Mouse (Mus musculus) forebrain, embryonic 10.5 days (tissue): ENCODE results near the gene Vcam1. TPM values are rescaled to one million over a fixed set of nuclear protein-coding genes. Genes with fewer than 3 reads are reported as not detected.

Experiments used
- DNase-seq: peaks from one replicate; pipeline ENCODE4 v3.0.0-alpha.2; 2017; ENCODE audit warnings: low spot score; ENCODE audit errors: extremely low spot score
- H3K27ac ChIP-seq: fragments of 300-500 bp; sonication (generic); 2 replicates; pipeline ENCODE4 v1.5.1; 2016; ENCODE audit warnings: mild to moderate bottlenecking
- H3K27me3 ChIP-seq: fragments of 300-500 bp; sonication (generic); 2 replicates; pipeline ENCODE4 v1.6.1; 2016; ENCODE audit warnings: mild to moderate bottlenecking; ENCODE audit not compliant: poor library complexity, severe bottlenecking
- H3K36me3 ChIP-seq: fragments of 300-500 bp; sonication (generic); replicated peaks from 2 replicates; pipeline ENCODE4 v1.6.1; 2016; ENCODE audit warnings: mild to moderate bottlenecking, moderate library complexity
- H3K4me1 ChIP-seq: fragments of 300-500 bp; sonication (generic); 2 replicates; pipeline ENCODE4 v1.6.1; 2016
- H3K4me3 ChIP-seq: fragments of 300-500 bp; sonication (generic); 2 replicates; pipeline ENCODE4 v1.5.1; 2016; ENCODE audit warnings: mild to moderate bottlenecking, moderate library complexity
- H3K9me3 ChIP-seq: fragments of 300-500 bp; sonication (generic); 2 replicates; pipeline ENCODE4 v1.6.1; 2016; ENCODE audit warnings: mild to moderate bottlenecking, moderate library complexity
- WGBS: fragments of 180-500 bp; shearing (Covaris S2); methylation state at CpG from one replicate; pipeline ENCODE4 v1.1.7; 2016; 5-methylcytosine and 5-hydroxymethylcytosine counted together
- polyA plus RNA-seq: library from polyadenylated mRNA; unstranded; fragments of >200 nt; fragmentation: Nextera tagmentation; extraction: Ambion mirVana; gene quantifications from 2 replicates; pipeline ENCODE4 v1.2.1, GENCODE M21; 2016

Vcam1 gene
- polyA plus RNA-seq, 1 experiment from 2014 or later, result 20.6 TPM

DNA sequence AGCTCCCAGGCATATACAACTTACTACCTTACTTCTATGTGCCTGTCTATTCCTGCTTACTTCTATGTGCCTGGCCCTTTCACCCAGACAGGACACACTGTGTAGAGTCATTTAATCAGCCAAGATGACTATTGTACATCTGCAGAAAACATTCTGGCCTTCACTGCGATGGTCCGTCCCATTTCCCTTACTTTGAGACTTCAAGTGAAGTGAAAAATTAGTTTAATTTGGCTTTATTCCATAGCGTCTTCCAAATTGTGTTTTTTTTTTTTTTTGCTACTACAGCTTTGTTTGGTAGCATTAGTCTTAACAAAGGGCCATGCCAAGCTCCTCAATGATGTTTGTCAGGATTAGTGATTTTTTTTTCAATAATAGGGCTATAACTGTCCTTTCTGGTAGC lies 33.6 kb downstream of the Vcam1 start:
- 89% methylated on average over 3 of the region's 3 CpGs for WGBS
- H3K27ac ChIP-seq, result no peak overlapping the region
- H3K4me1 ChIP-seq, result no peaks in the 10 kb centered on the region
- no peaks in the 10 kb centered on the region for H3K27me3 ChIP-seq
- no peaks in the 10 kb centered on the region for H3K36me3 ChIP-seq
- no peak overlapping the region for H3K4me3 ChIP-seq
- H3K9me3 ChIP-seq, result 0 out of 2 replicates have a peak, but pooled peaks cover 4% of the 10 kb centered on the region
- DNase-seq, result no peak

GRCm38 (mm10) chr3:116095312-116095711 lies 34.2 kb downstream of the Vcam1 start:
- WGBS, result 89% methylated on average over 4 of the region's 4 CpGs
- Histone ChIP-seq H3K4me3 (no peak overlapping the region), H3K27me3 (no peaks in the 10 kb centered on the region), H3K9me3 (0 out of 2 replicates have a peak, but pooled peaks cover 4% of the 10 kb centered on the region), H3K27ac (no peak overlapping the region), H3K36me3 (no peaks in the 10 kb centered on the region), H3K4me1 (no peaks in the 10 kb centered on the region)
- DNase-seq, result no peak

- Histone ChIP-seq H3K9me3 (0 out of 2 replicates have a peak, but pooled peaks cover 4% of the 10 kb centered on the region), H3K4me1 (no peaks in the 10 kb centered on the region), H3K27ac (no peak overlapping the region), H3K36me3 (no peaks in the 10 kb centered on the region), H3K4me3 (no peak overlapping the region), H3K27me3 (no peaks in the 10 kb centered on the region)
- DNase-seq, result no peak
- WGBS, result 83% methylated on average over 1 of the region's 1 CpGs
These were observed 34.6 kb downstream of the Vcam1 start for GRCm38 (mm10) chr3:116094886-116095285.

- WGBS, result 90% methylated on average over 2 of the region's 2 CpGs
- H3K27me3 ChIP-seq, result no peaks in the 10 kb centered on the region
- H3K27ac ChIP-seq, result no peak overlapping the region
- H3K4me3 ChIP-seq, result no peak overlapping the region
- H3K9me3 ChIP-seq, result 0 out of 2 replicates have a peak, but pooled peaks cover 4% of the 10 kb centered on the region
- no peaks in the 10 kb centered on the region for H3K36me3 ChIP-seq
- no peaks in the 10 kb centered on the region for H3K4me1 ChIP-seq
- no peak for DNase-seq
These were observed 35.2 kb downstream of the Vcam1 start for GRCm38 (mm10) chr3:116094288-116094687.

DNA sequence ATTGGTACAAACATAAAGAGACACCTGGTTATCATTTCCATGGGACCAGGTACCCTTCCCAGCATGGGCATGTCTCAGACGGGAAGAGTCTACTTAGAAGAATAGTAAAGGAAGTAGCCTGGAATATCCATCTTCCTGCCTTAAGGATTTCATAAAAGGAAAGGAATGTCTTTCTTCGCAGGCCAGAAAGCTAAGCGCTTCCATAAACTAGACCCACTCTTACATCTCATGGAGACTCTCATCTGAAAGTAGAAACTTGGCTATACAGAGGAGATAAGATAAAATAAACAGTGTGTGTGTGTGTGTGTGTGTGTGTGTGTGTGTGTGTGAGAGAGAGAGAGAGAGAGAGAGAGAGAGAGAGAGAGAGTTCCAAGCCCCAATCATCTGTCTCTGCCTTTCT lies 36.9 kb downstream of the Vcam1 start:
- Histone ChIP-seq H3K27me3 (no peaks in the 10 kb centered on the region), H3K9me3 (peaks cover 10% of the 10 kb centered on the region; the same call in 1 of the 2 replicates), H3K4me1 (no peaks in the 10 kb centered on the region), H3K36me3 (no peaks in the 10 kb centered on the region), H3K27ac (no peak overlapping the region), H3K4me3 (no peak overlapping the region)
- no peak for DNase-seq
- WGBS, result 95% methylated on average over 3 of the region's 3 CpGs

DNA sequence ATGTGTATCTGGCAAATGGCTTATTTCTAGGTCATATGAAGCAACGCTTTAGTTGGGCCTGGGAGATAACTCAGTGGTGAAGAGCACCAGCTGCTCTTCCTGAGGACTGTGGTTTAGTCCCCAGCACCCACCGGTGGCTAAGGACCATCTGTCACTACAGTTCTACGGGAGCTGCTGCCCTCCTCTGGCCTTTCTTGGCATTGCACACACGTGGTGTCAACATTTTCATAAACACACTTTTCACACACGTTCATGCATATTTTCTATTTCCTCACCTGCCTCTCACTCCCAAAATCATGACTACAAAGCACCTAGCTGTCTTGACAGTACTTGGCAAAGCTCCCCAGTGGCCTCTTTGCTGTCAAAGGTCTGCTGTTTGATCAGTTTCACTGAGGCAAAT lies 37.8 kb downstream of the Vcam1 start:
- Histone ChIP-seq H3K36me3 (no peaks in the 10 kb centered on the region), H3K27ac (no peak overlapping the region), H3K4me1 (no peaks in the 10 kb centered on the region), H3K27me3 (no peaks in the 10 kb centered on the region), H3K9me3 (peaks cover 10% of the 10 kb centered on the region; the same call in 1 of the 2 replicates), H3K4me3 (no peak overlapping the region)
- DNase-seq, result no peak
- 94% methylated on average over 5 of the region's 5 CpGs for WGBS

- WGBS, result 90% methylated on average over 4 of the region's 4 CpGs
- Histone ChIP-seq H3K4me3 (no peak overlapping the region), H3K4me1 (no peaks in the 10 kb centered on the region), H3K36me3 (no peaks in the 10 kb centered on the region), H3K27me3 (no peaks in the 10 kb centered on the region), H3K9me3 (peaks cover 6% of the 10 kb centered on the region; the same call in 1 of the 2 replicates), H3K27ac (no peak overlapping the region)
- no peak for DNase-seq
These were observed 43.5 kb downstream of the Vcam1 start for GRCm38 (mm10) chr3:116085962-116086361.

DNA sequence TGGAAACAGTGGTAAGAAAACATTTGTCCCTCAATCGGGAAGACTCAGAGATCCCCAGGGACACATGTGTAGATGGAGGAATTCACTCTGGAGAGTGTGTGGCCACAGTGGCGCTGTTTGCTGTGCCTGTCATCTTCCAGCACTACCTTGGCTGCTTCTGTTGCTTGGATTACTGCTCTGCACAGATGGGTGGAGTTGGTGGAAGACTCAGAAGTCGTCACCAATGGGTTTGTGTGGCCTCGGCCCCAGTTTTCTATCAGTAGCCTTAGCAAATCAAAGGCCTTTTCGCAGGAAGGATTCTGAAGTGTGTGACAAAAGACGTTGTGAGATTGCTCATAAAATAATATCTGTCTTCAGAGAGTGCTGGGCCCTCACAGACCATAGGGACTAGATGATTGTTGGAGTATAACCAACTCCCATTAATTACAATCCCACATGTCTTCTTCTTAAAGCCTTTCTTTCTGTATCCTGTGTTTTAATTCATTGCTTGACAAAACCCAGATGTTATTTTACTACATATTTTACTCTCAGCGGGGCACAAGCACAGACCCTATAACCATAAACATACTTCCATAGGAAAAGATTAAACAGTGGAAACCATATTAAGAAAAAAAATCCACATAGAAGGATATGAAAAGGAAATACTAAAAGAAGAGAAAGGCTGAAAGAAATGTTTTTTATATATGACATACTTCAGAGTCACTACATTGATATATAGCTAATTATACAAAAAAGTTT lies 48.4 kb downstream of the Vcam1 start:
- no peak overlapping the region for H3K27ac ChIP-seq
- 83% methylated on average over 7 of the region's 7 CpGs for WGBS

DNA sequence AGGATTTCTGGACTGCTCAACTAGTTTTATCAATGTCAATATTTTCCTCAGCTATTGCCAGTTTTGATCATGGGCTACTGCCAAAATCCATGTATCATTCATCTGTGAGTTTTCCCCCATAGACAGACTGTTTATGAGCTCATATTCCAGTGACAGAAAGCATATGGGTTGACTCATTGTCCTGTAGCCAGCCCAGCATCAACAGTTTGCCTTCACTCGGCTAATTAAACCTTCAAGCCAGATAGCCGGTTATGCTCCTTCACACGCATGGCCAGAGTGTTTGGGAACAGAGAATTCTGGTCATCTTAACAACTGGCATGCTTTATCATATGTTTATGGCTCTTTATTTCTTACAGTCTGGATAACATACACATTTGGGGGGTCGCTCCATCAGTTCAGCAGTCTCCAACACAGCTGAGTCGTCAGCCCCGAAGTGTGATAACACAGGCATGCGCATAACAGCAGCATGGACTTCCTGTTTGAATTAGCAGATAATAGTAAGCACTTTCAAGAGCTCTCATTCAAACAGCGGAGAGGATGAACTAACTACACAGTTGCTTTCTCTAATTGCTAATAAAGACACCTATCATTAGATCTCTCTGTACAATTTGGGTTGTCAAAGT lies 49.2 kb downstream of the Vcam1 start:
- 87% methylated on average over 8 of the region's 8 CpGs for WGBS
- no peaks in the 10 kb centered on the region for H3K4me1 ChIP-seq

More for the DNA sequence above, 48.4 kb downstream of the Vcam1 start:
- no peak overlapping the region for H3K4me3 ChIP-seq
- H3K27me3 ChIP-seq, result no peaks in the 10 kb centered on the region
- H3K36me3 ChIP-seq, result no peaks in the 10 kb centered on the region
- DNase-seq, result no peak
- H3K4me1 ChIP-seq, result no peaks in the 10 kb centered on the region
- no peaks in the 10 kb centered on the region for H3K9me3 ChIP-seq

GRCm38 (mm10) chr3:116078490-116078889 lies 51.0 kb downstream of the Vcam1 start:
- H3K9me3 ChIP-seq, result no peaks in the 10 kb centered on the region
- 85% methylated on average over 4 of the region's 4 CpGs for WGBS
- no peak overlapping the region for H3K4me3 ChIP-seq
- H3K36me3 ChIP-seq, result no peaks in the 10 kb centered on the region
- H3K4me1 ChIP-seq, result no peaks in the 10 kb centered on the region
- no peaks in the 10 kb centered on the region for H3K27me3 ChIP-seq
- no peak overlapping the region for H3K27ac ChIP-seq
- no peak for DNase-seq

More for the DNA sequence above, 49.2 kb downstream of the Vcam1 start:
- no peak overlapping the region for H3K4me3 ChIP-seq
- no peak for DNase-seq
- no peaks in the 10 kb centered on the region for H3K36me3 ChIP-seq
- H3K27ac ChIP-seq, result no peak overlapping the region
- H3K27me3 ChIP-seq, result no peaks in the 10 kb centered on the region
- H3K9me3 ChIP-seq, result no peaks in the 10 kb centered on the region

GRCm38 (mm10) chr3:116076739-116077138 lies 52.7 kb downstream of the Vcam1 start:
- Histone ChIP-seq H3K27me3 (no peaks in the 10 kb centered on the region), H3K36me3 (no peaks in the 10 kb centered on the region)
- 90% methylated on average over 2 of the region's 2 CpGs for WGBS

DNA sequence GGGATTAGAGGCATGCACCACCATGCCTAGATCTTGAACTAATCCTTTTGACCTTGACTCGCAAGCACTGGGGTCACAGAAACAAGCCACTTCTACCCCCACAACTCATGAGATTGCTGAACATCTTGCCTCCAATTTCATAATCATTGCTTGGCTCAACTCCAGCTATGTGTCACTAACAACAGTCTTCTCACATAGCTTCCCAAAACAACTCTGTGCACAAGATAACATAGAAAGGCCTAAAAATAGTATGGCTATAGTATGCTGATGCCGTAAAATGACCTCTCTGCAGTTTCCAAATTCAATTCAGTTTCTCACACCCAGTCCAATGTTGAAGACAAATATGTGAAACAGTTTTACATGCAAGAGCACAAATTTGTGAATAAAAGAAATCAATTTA lies 56.9 kb downstream of the Vcam1 start:
- Histone ChIP-seq H3K36me3 (no peaks in the 10 kb centered on the region), H3K4me1 (no peaks in the 10 kb centered on the region), H3K9me3 (no peaks in the 10 kb centered on the region), H3K27ac (no peak overlapping the region), H3K4me3 (no peak overlapping the region), H3K27me3 (no peaks in the 10 kb centered on the region)
- WGBS, result 87% methylated on average over 2 of the region's 2 CpGs
- DNase-seq, result no peak

More at GRCm38 (mm10) chr3:116076739-116077138, 52.7 kb downstream of the Vcam1 start:
- Histone ChIP-seq H3K4me1 (no peaks in the 10 kb centered on the region), H3K27ac (no peak overlapping the region), H3K9me3 (no peaks in the 10 kb centered on the region), H3K4me3 (no peak overlapping the region)
- DNase-seq, result no peak

DNA sequence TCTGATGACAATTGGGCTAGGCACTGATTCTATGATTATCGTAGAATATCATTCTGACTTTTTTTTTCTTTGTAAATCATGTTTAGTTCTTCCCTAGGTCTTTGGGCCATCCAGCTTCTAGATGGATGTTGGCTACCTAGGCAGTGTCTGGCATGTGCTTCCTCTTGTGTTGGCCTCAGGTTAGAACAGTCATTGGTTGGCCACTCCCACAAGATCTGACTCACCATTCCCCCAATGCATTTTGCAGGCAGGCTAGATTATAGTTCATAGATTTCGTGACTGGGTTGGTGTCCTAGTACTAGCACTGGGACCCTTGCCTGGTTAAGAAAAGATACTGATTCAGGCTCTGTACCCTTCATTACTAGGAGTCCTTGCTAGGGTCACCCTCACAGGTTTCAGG lies 67.3 kb downstream of the Vcam1 start:
- H3K36me3 ChIP-seq, result no peaks in the 10 kb centered on the region
- 0 out of 2 replicates have a peak, but pooled peaks cover 5% of the 10 kb centered on the region for H3K4me1 ChIP-seq
- WGBS, result 89% methylated on average over 2 of the region's 2 CpGs
- DNase-seq, result no peak
- no peak overlapping the region for H3K4me3 ChIP-seq
- no peak overlapping the region for H3K27ac ChIP-seq
- H3K9me3 ChIP-seq, result no peaks in the 10 kb centered on the region
- no peaks in the 10 kb centered on the region for H3K27me3 ChIP-seq
